Mouse (Mus musculus) forebrain, postnatal 0 days (tissue): ENCODE results near the gene Cdc40. TPM values are rescaled to one million over a fixed set of nuclear protein-coding genes. Genes with fewer than 3 reads are reported as not detected.
A peak's percentile ranks its signal among the peaks of the same experiment; 100 is the strongest.
"Not testable (repeated sequence)": the region's sequence is repeated elsewhere in the genome, so short reads cannot be mapped to it uniquely, and the experiment has no call there.

ENCODE experiments used
- ATAC-seq: fragments of 200-750 bp; cut with Nextera tagmentation; 2 replicates; pipeline ENCODE4 v1.8.0; 2017; ENCODE audit warnings: mild to moderate bottlenecking, moderate library complexity
- DNase-seq: peaks from one replicate; pipeline ENCODE4 v3.0.0-alpha.2; 2015
- H3K27ac ChIP-seq: fragments of 300-500 bp; sonication (generic); 2 replicates; pipeline ENCODE4 v1.5.1; 2014; ENCODE audit warnings: low read depth, mild to moderate bottlenecking, antibody characterized with exemption, low read length, moderate library complexity, mixed read lengths
- H3K27me3 ChIP-seq: fragments of 300-500 bp; sonication (generic); 2 replicates; pipeline ENCODE4 v1.6.1; 2014; ENCODE audit warnings: mild to moderate bottlenecking, low read length, mixed read lengths; ENCODE audit not compliant: insufficient read depth
- H3K36me3 ChIP-seq: fragments of 300-500 bp; sonication (generic); 2 replicates; pipeline ENCODE4 v1.6.1; 2014; ENCODE audit warnings: mild to moderate bottlenecking, moderate library complexity; ENCODE audit not compliant: insufficient read depth
- H3K4me1 ChIP-seq: fragments of 300-500 bp; sonication (generic); 2 replicates; pipeline ENCODE4 v1.6.1; 2014; ENCODE audit warnings: antibody characterized with exemption; ENCODE audit not compliant: insufficient read depth
- H3K4me2 ChIP-seq: fragments of 300-500 bp; sonication (generic); 2 replicates; pipeline ENCODE4 v1.6.1; 2014; ENCODE audit warnings: low read depth, mild to moderate bottlenecking, moderate library complexity
- H3K4me3 ChIP-seq: fragments of 300-500 bp; sonication (generic); 2 replicates; pipeline ENCODE4 v1.5.1; 2014; ENCODE audit warnings: low read depth, low read length, mixed read lengths
- H3K9ac ChIP-seq: fragments of 300-500 bp; sonication (generic); 2 replicates; pipeline ENCODE4 v1.6.1; 2014; ENCODE audit warnings: mild to moderate bottlenecking
- H3K9me3 ChIP-seq: fragments of 300-500 bp; sonication (generic); 2 replicates; pipeline ENCODE4 v1.6.1; 2016; ENCODE audit warnings: low read length
- CTCF ChIP-seq: sonication (generic); IDR thresholded peaks from 2 replicates; pipeline ENCODE4 v1.5.1; 2016; ENCODE audit warnings: antibody characterized with exemption, control low read depth, low read depth
- WGBS: fragments of 180-500 bp; shearing (Covaris S2); extraction: QIAGEN DNeasy Blood & Tissue Kit; methylation state at CpG from one replicate; pipeline ENCODE4 v1.1.7; 2014; 5-methylcytosine and 5-hydroxymethylcytosine counted together
- polyA plus RNA-seq: library from polyadenylated mRNA; unstranded; fragments of >200 nt; fragmentation: Nextera tagmentation; extraction: Ambion mirVana; gene quantifications from 2 replicates; pipeline ENCODE4 v1.2.1, GENCODE M21; 2015
- total RNA-seq: library from RNA; depleted of rRNA; stranded (reverse); fragments of >200 nt; gene quantifications from 2 replicates; pipeline ENCODE4 v1.2.3, GENCODE M21; 2014

Gene Cdc40
- total and polyA plus RNA-seq, 2 experiments from 2014 or later: 15.5 to 26.5 TPM

DNA sequence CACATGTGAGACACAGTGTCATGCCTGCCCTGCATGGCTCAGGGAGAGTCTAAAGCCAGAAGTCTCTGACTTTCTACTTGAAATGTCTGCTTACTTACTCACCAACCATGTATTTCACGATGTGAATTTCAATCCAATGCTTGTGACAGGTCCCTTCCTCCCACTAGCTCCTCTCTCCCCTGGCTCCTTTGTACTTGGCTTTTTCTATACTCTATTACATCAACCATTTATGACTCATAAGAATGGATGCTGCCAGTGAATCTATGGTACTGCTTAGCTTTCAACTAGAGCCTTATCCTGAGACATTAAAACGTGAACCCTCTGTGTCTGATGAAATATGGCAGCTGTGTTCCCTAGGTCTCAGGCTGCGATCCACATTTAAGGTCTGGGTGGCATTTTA lies 52.8 kb downstream of the Cdc40 start:
- peak; percentile 61 for ATAC-seq
- H3K4me2 ChIP-seq: no peak overlapping the region
- H3K36me3 ChIP-seq: peaks cover 28% of the 10 kb centered on the region
- no peak overlapping the region for H3K4me3 ChIP-seq
- no peak overlapping the region for H3K27ac ChIP-seq
- H3K9ac ChIP-seq: no peak overlapping the region
- 80% methylated on average over 3 of the region's 3 CpGs for WGBS
- no peaks in the 10 kb centered on the region for H3K27me3 ChIP-seq
- no peaks in the 10 kb centered on the region for H3K4me1 ChIP-seq
- H3K9me3 ChIP-seq: no peaks in the 10 kb centered on the region
- DNase-seq: no peak
- no peak for TF ChIP-seq CTCF

GRCm38 (mm10) chr10:40827706-40828105 lies 55.4 kb downstream of the Cdc40 start:
- Histone ChIP-seq H3K36me3 (peaks cover 12% of the 10 kb centered on the region), H3K27me3 (no peaks in the 10 kb centered on the region), H3K9me3 (no peaks in the 10 kb centered on the region), H3K4me3 (no peak overlapping the region), H3K27ac (no peak overlapping the region), H3K9ac (no peak overlapping the region), H3K4me1 (no peaks in the 10 kb centered on the region), H3K4me2 (no peak overlapping the region)
- TF ChIP-seq CTCF: no peak
- ATAC-seq (no peak), DNase-seq (no peak)
- 89% methylated on average over 4 of the region's 4 CpGs for WGBS

- Histone ChIP-seq H3K27me3 (no peaks in the 10 kb centered on the region), H3K36me3 (peaks cover 5% of the 10 kb centered on the region), H3K9ac (no peak overlapping the region), H3K9me3 (no peaks in the 10 kb centered on the region), H3K4me3 (no peak overlapping the region), H3K4me2 (no peak overlapping the region), H3K4me1 (no peaks in the 10 kb centered on the region), H3K27ac (no peak overlapping the region)
- DNase-seq (no peak), ATAC-seq (no peak)
- 54% methylated on average over 6 of the region's 6 CpGs for WGBS
- no peak for TF ChIP-seq CTCF
Observed at GRCm38 (mm10) chr10:40825952-40826351, 57.2 kb downstream of the Cdc40 start.

DNA sequence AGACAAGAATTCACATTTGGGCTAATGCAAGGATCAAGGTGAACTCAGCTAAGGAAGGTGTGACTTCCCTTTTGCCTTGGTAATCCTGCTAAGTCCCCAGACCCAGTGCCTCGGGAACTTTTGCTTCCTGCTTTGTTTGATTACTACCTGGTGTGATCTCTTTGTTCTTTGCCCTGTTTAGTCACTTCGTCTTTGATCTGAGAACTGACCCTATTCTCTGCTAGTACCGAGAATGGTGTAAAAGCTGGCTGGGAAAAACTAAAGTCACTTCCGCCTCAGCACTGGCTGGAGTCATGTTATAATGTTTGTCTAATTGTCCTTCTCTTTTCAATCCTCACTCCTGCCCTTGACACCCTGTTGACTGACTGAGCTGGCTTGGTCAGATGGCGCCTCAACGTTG lies 66.6 kb downstream of the Cdc40 start:
- Histone ChIP-seq H3K4me3 (no peak overlapping the region), H3K9ac (no peak overlapping the region), H3K27ac (no peak overlapping the region), H3K4me1 (no peaks in the 10 kb centered on the region), H3K36me3 (no peaks in the 10 kb centered on the region), H3K27me3 (no peaks in the 10 kb centered on the region), H3K4me2 (no peak overlapping the region), H3K9me3 (no peaks in the 10 kb centered on the region)
- DNase-seq (no peak), ATAC-seq (no peak)
- no peak for TF ChIP-seq CTCF
- WGBS: 58% methylated on average over 6 of the region's 6 CpGs

- Histone ChIP-seq H3K4me2 (no peak overlapping the region), H3K9me3 (no peaks in the 10 kb centered on the region), H3K27me3 (no peaks in the 10 kb centered on the region), H3K9ac (no peak overlapping the region), H3K27ac (no peak overlapping the region), H3K4me3 (no peak overlapping the region), H3K36me3 (no peaks in the 10 kb centered on the region), H3K4me1 (no peaks in the 10 kb centered on the region)
- 64% methylated on average over 4 of the region's 4 CpGs for WGBS
- TF ChIP-seq CTCF: no peak; the same call in 1 of the 2 replicates
- 0 out of 2 replicates have a peak, but pooled peaks have one; percentile 10 for ATAC-seq
- no peak for DNase-seq
Observed at GRCm38 (mm10) chr10:40813627-40814026, 69.5 kb downstream of the Cdc40 start.

- not testable (repeated sequence) for H3K9me3 ChIP-seq, H3K4me1 ChIP-seq, DNase-seq, ATAC-seq, H3K27ac ChIP-seq, H3K36me3 ChIP-seq, H3K4me3 ChIP-seq, H3K4me2 ChIP-seq, H3K9ac ChIP-seq, H3K27me3 ChIP-seq
- whole genome bisulfite sequencing: 29% methylated on average over 5 of the region's 5 CpGs
Observed at GRCm38 (mm10) chr10:40809411-40809910, 73.7 kb downstream of the Cdc40 start.

GRCm38 (mm10) chr10:40806221-40806620 lies 76.9 kb downstream of the Cdc40 start:
- no peak overlapping the region for H3K4me2 ChIP-seq
- H3K9ac ChIP-seq: no peak overlapping the region
- H3K27ac ChIP-seq: no peak overlapping the region
- 86% methylated on average over 4 of the region's 4 CpGs for WGBS
- H3K4me1 ChIP-seq: no peaks in the 10 kb centered on the region
- no peaks in the 10 kb centered on the region for H3K27me3 ChIP-seq
- H3K9me3 ChIP-seq: no peaks in the 10 kb centered on the region
- H3K4me3 ChIP-seq: no peak overlapping the region
- ATAC-seq (no peak), DNase-seq (no peak)
- TF ChIP-seq CTCF: no peak
- no peaks in the 10 kb centered on the region for H3K36me3 ChIP-seq

- Histone ChIP-seq H3K36me3 (no peaks in the 10 kb centered on the region), H3K27ac (no peak overlapping the region), H3K4me1 (no peaks in the 10 kb centered on the region), H3K9me3 (no peaks in the 10 kb centered on the region), H3K4me2 (no peak overlapping the region), H3K9ac (no peak overlapping the region), H3K27me3 (no peaks in the 10 kb centered on the region), H3K4me3 (no peak overlapping the region)
- peak; percentile 8 for DNase-seq
- ATAC-seq: no peak
- TF ChIP-seq CTCF: no peak
- 50% methylated on average over 1 of the region's 1 CpGs for WGBS
Observed at GRCm38 (mm10) chr10:40805221-40805620, 77.9 kb downstream of the Cdc40 start.
